Mouse (Mus musculus) right cerebral cortex, postnatal 25 days (tissue): ENCODE results near the gene Defb26.

Experiments used
- DNase-seq: peaks from one replicate; pipeline ENCODE4 v3.0.0; 2022

Gene Defb26

DNA sequence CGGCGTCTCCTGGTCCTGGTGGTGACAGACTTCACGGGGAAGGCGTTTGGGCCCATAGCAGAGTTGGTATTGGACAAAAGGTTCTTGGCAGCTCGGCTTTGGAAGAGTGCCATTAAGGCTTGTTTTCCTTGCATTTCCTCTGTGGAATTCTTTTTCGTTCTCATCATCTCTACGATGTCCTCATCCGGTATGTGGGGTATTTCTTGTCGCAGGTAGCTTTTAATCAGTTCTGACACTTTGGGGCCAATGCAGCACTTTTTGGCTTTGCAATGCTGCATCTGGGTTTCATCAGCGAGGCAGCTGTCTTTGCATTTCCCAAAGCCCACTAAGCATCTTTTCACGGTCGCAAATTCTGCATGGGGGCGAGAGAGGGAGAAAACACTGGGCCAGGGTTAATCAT lies 52.3 kb downstream of the Defb26 start:
- DNase-seq: no peak
